Mouse (Mus musculus) E14TG2a.4 (cell line): ENCODE measurements at regions not wholly inside any gene's neighbourhood (a gene's known extent, or its start where the extent isn't known, plus 50 kb on each side); places are given as distances from the start of the nearest gene placed in this dataset.

Experiments
- H3K27me3 ChIP-seq: 2 replicates; pipeline ENCODE4 v1.6.1; 2014; ENCODE audit warnings: low read length, control low read depth; ENCODE audit not compliant: insufficient read depth
- H3K36me3 ChIP-seq: 2 replicates; pipeline ENCODE4 v1.6.1; 2014; ENCODE audit warnings: low read length, control low read depth; ENCODE audit not compliant: insufficient read depth
- H3K4me1 ChIP-seq: replicated peaks from 2 replicates; pipeline ENCODE4 v1.6.1; 2014; ENCODE audit warnings: low read depth, low read length, control low read depth
- H3K4me3 ChIP-seq: replicated peaks from 2 replicates; pipeline ENCODE4 v1.5.1; 2014; ENCODE audit warnings: mild to moderate bottlenecking, low read length
- H3K9me3 ChIP-seq: 2 replicates; pipeline ENCODE4 v1.6.1; 2014; ENCODE audit warnings: low read length, control low read depth
- CTCF ChIP-seq: conservative IDR thresholded peaks from 2 replicates; pipeline ENCODE4 v1.5.1; 2014; ENCODE audit warnings: low read length
- NANOG ChIP-seq: IDR thresholded peaks from 2 replicates; pipeline ENCODE4 v1.6.1; 2014; ENCODE audit warnings: borderline replicate concordance, low read length, mixed read lengths
- POU5F1 ChIP-seq: IDR thresholded peaks from 2 replicates; pipeline ENCODE4 v1.6.1; 2014; ENCODE audit warnings: low read length, borderline replicate concordance

- TF ChIP-seq NANOG (no peak), CTCF (no peak), POU5F1 (no peak)
- no peaks in the 10 kb centered on the region for H3K27me3 ChIP-seq
- no peaks in the 10 kb centered on the region for H3K36me3 ChIP-seq
- H3K4me3 ChIP-seq = no peak overlapping the region
- H3K4me1 ChIP-seq = no peaks in the 10 kb centered on the region
- peaks cover 11% of the 10 kb centered on the region; the same call in 1 of the 2 replicates for H3K9me3 ChIP-seq
These were observed 546.2 kb upstream of the Mpdz start for GRCm38 (mm10) chr4:81988796-81989195.

DNA sequence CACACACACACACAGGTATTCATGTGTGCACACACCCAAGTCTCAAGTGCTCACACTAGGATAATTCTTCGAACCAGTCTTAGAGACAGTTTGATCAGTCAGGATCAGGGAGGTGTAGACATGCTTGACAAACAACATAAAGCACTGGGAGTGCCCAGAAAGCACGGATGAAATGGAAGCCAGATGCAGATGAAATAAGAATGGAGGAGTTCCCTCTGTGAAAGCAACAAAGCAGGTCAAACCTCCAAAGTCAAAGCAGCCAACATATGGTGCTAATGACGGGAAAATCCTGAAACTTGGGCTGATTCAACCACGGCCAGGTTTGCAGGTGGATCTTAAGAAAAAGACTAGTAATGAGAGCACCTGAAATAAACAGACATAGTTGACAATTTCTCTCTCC lies 544.0 kb upstream of the Mpdz start:
- Histone ChIP-seq H3K36me3 (no peaks in the 10 kb centered on the region), H3K4me3 (no peak overlapping the region), H3K27me3 (no peaks in the 10 kb centered on the region), H3K9me3 (peaks cover 11% of the 10 kb centered on the region; the same call in 1 of the 2 replicates), H3K4me1 (no peaks in the 10 kb centered on the region)
- TF ChIP-seq POU5F1 = no peak
- TF ChIP-seq NANOG = no peak
- no peak for TF ChIP-seq CTCF

- TF ChIP-seq NANOG = no peak
- TF ChIP-seq CTCF = no peak
- peaks cover 11% of the 10 kb centered on the region; the same call in 1 of the 2 replicates for H3K9me3 ChIP-seq
- no peaks in the 10 kb centered on the region for H3K4me1 ChIP-seq
- H3K36me3 ChIP-seq = no peaks in the 10 kb centered on the region
- no peak overlapping the region for H3K4me3 ChIP-seq
- no peaks in the 10 kb centered on the region for H3K27me3 ChIP-seq
These were observed 539.2 kb upstream of the Mpdz start for GRCm38 (mm10) chr4:81981811-81982210.

DNA sequence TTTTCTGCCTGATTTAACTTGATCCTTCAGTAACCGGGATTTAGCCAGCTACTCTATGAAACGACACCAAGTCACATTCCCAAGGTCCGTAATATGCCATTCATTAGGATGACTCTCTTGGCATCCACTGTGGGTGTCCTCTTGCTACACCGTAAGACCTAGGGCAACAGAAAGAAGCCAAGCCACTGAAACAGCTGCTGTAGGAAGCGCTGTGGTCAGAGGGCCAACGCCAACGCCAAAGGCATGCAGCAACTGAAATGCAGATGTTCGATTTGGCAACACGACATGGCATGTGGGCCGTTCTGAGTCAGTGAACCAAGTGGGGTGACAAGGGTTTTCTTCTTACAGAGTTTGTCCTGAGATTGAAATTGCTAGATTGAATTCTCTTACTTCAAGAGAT lies 527.9 kb upstream of the Mpdz start:
- H3K9me3 ChIP-seq = no peaks in the 10 kb centered on the region
- H3K4me3 ChIP-seq = no peak overlapping the region
- no peaks in the 10 kb centered on the region for H3K4me1 ChIP-seq
- H3K36me3 ChIP-seq = no peaks in the 10 kb centered on the region
- no peaks in the 10 kb centered on the region for H3K27me3 ChIP-seq
- no peak for TF ChIP-seq NANOG
- TF ChIP-seq POU5F1 = no peak
- TF ChIP-seq CTCF = no peak

GRCm38 (mm10) chr4:81969621-81970115 lies 527.1 kb upstream of the Mpdz start:
- no peak for TF ChIP-seq NANOG
- no peak for TF ChIP-seq CTCF
- no peak for TF ChIP-seq POU5F1
- Histone ChIP-seq H3K36me3 (no peaks in the 10 kb centered on the region), H3K27me3 (no peaks in the 10 kb centered on the region), H3K4me3 (no peak overlapping the region), H3K9me3 (no peaks in the 10 kb centered on the region), H3K4me1 (no peaks in the 10 kb centered on the region)

- Histone ChIP-seq H3K27me3 (no peaks in the 10 kb centered on the region), H3K4me3 (no peak overlapping the region), H3K36me3 (no peaks in the 10 kb centered on the region), H3K9me3 (no peaks in the 10 kb centered on the region), H3K4me1 (no peaks in the 10 kb centered on the region)
- no peak for TF ChIP-seq CTCF
- TF ChIP-seq POU5F1 = no peak
- no peak for TF ChIP-seq NANOG
These were observed 523.5 kb upstream of the Mpdz start for GRCm38 (mm10) chr4:81966054-81966623.

DNA sequence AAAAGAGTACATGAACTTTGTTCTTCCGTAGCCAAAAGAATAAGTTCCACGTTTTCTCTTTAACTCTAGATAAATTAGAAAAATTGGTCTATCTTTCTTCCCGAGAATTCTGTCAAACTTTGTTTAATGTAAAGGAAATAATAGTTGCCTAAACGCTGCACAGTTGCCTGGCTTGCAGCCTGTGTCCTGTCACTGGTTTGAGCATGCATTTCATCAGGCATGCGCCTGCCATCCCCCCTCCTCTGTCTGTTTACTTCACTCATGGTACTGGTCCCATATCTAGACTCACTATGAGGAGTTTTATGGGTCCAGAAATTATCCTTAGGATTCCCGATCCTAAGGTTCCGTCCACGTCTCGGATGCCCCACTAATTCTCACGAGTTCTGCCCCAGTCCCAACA lies 520.5 kb upstream of the Mpdz start:
- no peaks in the 10 kb centered on the region for H3K36me3 ChIP-seq
- no peaks in the 10 kb centered on the region for H3K9me3 ChIP-seq
- no peak for TF ChIP-seq CTCF
- TF ChIP-seq POU5F1 = no peak
- TF ChIP-seq NANOG = no peak
- H3K4me3 ChIP-seq = no peak overlapping the region
- H3K4me1 ChIP-seq = no peaks in the 10 kb centered on the region
- no peaks in the 10 kb centered on the region for H3K27me3 ChIP-seq

- TF ChIP-seq CTCF (no peak), NANOG (no peak), POU5F1 (no peak)
These were observed 520.0 kb upstream of the Mpdz start for GRCm38 (mm10) chr4:81962586-81962985.

More at GRCm38 (mm10) chr4:81962586-81962985, 520.0 kb upstream of the Mpdz start:
- Histone ChIP-seq H3K4me1 (no peaks in the 10 kb centered on the region), H3K36me3 (no peaks in the 10 kb centered on the region), H3K27me3 (no peaks in the 10 kb centered on the region), H3K9me3 (no peaks in the 10 kb centered on the region), H3K4me3 (no peak overlapping the region)
